Mouse (Mus musculus): ENCODE results near the gene Fcgbp.
"Not testable (repeated sequence)": the region's sequence is repeated elsewhere in the genome, so short reads cannot be mapped to it uniquely, and the experiment has no call there.

Fcgbp gene

DNA sequence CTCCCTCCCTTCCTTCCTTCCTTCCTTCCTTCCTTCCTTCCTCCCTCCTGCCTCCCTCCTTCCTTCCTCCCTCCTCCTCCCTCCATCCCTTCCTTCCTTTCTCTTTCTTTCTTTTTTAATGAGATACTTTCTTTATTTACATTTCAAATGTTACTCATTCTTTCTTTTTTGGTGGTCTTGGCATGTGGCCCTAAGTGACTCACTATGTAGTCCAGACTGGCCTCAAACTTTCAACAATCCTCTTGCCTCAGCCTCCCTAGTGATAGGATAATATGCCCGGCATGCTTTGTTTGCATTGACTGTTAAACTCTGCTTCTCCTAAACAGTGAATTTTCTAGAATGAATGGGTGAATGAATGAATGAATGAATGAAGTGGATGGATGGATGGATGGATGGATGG is 78.8 kb downstream of the Fcgbp start:
- DNase-seq (ENCODE audit: low spot score): no peak

DNA sequence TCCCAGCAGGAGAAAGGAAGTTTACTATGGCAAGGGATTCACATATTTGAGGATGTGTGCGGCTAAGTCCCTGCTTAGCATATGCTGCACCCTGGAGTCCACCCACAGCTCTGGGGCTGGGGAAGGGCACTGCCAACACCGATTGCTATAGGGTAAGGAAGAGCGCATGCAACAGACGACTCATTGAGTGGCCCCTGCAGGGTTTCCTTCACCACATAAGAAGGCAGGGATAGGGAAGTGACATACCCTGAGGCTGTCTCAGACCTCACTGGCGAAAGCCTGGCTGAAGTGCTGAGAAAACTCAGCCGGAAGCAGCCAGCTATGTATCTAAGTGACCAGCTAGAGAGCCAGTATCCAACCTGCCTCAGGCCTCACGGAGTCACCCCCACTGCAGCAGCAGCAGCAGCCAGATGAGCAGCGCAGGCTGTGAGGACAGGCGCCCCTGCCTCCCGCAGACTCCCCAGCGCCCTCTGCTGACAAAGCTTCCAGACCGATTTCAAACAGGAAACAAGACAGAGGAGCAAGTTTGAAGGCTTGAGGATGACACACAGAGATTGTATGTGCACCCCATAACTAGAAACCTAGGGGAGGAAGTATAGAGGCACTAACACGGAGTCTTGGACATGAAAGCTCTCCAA is 80.7 kb downstream of the Fcgbp start:
- DNase-seq (ENCODE audit: low spot score): no peak

GRCm38 (mm10) chr7:28153595-28153994 is 82.6 kb downstream of the Fcgbp start:
- not testable (repeated sequence) for DNase-seq (ENCODE audit: low spot score)

- no peak for DNase-seq (ENCODE audit: low spot score)
These were observed 88.3 kb downstream of the Fcgbp start for GRCm38 (mm10) chr7:28159292-28159691.

DNA sequence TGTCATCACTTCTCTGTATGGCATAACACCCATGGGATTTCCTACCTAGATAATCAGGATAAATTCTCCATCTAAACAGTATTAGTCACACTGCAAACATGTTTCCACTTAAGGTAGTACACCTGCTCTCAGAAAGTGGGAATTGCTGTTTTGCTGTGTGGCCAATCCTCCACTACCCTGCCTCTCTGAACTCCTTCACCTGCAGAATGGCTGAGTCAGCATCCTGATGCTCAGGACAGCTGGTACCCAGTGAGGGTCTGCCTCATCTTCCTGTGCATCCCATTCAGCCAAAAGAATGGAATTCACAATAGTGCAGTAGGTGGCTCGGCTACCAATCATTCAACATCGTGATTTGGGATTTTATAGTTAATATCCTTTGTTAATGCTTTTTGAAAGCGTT is 88.9 kb downstream of the Fcgbp start:
- DNase-seq (ENCODE audit: low spot score): no peak

GRCm38 (mm10) chr7:28161163-28161749 is 90.2 kb downstream of the Fcgbp start:
- no peak for DNase-seq (ENCODE audit: low spot score)

- DNase-seq (ENCODE audit: low spot score): no peak
These were observed 94.4 kb downstream of the Fcgbp start for GRCm38 (mm10) chr7:28165406-28165805.

DNA sequence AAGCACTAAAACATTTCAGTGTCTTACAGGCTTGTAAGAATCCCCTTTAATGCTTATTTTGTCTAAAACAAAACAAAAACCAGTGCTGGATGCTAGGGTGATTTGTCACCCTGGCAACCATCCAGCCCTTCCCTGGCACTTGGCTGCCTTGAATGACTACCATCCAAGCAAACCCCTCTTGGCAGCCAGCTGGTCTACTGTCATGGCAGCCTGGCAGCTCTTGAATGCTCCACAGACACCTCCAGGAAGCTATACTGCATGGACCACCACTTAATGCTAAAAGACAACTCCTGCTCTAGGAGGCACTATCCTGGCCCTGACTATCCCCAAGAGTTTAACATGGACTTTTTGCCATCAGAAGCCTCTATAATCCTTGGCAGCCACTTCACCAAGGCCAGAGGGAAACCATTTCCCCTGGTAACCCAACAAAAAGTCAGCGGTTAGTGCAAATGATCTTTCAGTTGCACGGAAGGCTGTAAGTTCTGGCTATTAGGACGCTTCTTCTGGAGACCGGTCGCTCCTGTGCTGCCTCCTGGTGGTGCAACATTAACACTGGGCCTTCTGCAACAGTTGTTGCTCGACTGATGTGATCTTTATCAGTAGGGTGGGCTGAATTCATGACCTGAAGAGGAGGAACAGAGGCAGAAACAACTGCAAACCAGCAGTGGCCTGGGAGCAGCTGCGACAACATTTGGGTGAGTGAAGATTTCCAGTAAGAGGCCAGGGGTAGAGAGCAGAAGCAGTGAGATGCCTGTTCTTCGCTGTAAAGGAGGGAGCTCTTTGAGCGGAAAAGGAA is 97.5 kb downstream of the Fcgbp start:
- DNase-seq (ENCODE audit: low spot score): peak; percentile 36

DNA sequence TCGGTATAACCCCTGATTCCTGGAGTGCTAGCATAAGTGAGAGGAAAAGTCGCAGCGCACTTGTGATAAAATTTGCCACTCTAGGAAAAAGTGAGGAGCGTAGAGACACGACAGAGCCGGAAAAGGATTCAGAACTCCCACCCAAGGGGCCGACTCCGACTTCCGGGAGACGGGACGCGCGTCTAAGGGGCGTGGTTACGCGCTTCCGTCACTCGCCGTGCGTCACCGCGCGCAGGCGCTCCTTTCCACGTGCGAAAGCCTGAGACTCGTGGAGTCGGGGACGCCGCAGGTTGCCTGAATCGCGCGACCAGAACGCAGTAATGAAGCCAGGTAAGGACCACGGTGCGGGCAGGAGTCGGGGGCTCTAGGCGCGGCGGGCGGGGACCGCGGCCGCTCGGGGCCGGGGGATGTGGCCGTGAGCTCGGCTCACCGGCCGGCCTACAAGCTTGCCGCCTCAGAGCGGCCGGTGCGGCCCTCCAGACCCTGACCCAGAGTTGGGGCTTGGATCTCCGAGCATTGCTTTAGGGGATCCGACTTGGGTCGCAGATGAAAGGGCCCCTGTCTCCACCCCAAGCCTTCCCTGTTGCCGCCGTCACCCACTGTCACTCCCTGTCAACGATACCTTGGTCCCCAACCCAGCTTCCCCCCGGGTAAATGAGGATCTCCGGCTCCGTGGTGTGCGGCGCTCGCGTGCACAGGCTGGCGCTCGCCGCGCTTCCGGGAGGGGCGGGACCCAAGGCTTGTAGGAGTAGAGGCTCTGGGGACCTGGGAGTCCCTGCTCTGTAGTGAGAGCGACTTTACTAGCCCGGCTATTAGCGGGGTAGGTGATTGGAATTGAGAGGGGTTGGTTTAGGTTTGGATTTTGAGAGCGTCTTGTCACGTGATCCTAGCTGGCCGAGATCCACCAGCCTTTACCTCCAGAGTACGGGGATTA is 98.7 kb downstream of the Fcgbp start, which contains the start of gene Fbl:
Gene Fbl (plus strand): TSS at position 222 of the 934 bp plus-strand sequence.
- peak; percentile 84 for DNase-seq (ENCODE audit: low spot score)
